ENCODE assay signal across 8 mouse cellular contexts in genomic region chr1:119421576-119422421, GRCm38 (mm10). TPM values are rescaled to one million over a fixed set of nuclear protein-coding genes. Genes with fewer than 3 reads are reported as not detected.
A peak's percentile ranks its signal among the peaks of the same experiment; 100 is the strongest.
DNase-seq lines count a peak whose midpoint lies in the region; ATAC-seq lines count a peak whose summit lies in the region.

Gene Inhbb (minus strand): TSS chr1:119422248.

- under 1% methylated on average over 78 of the region's 92 CpGs for WGBS in heart, embryonic 10.5 days
- 0% methylated on average over 69 of the region's 92 CpGs for WGBS in lung, embryonic 16.5 days

- no peaks in the 10 kb centered on the region for H3K9me3 ChIP-seq in heart, embryonic 10.5 days
- no peaks in the 10 kb centered on the region for H3K9me3 ChIP-seq in lung, embryonic 16.5 days (ENCODE audit: control insufficient read depth, low read length)

- peak within 1 kb of the TSS; percentile 69 for H3K27ac ChIP-seq in heart, embryonic 10.5 days
- H3K27ac ChIP-seq in lung, embryonic 16.5 days (ENCODE audit: low read length): no peak within 1 kb of the TSS

- H3K27me3 ChIP-seq in heart, embryonic 10.5 days (ENCODE audit: insufficient read depth, poor library complexity, severe bottlenecking): peaks cover 95% of the 10 kb centered on the region
- peaks cover 82% of the 10 kb centered on the region for H3K27me3 ChIP-seq in lung, embryonic 16.5 days (ENCODE audit: control insufficient read depth, insufficient read depth, low read depth, low read length)

- no peaks in the 10 kb centered on the region for H3K36me3 ChIP-seq in heart, embryonic 10.5 days
- no peaks in the 10 kb centered on the region for H3K36me3 ChIP-seq in lung, embryonic 16.5 days (ENCODE audit: control insufficient read depth, insufficient read depth, low read length)

- DNase-seq in right cerebral cortex, adult 18-20 months: peak; percentile 37
- no peak for DNase-seq in right cerebral cortex, postnatal 36 days (ENCODE audit: low spot score in 2 of 2)
- peak; percentile 52 for DNase-seq in embryo, embryonic 10 days (ENCODE audit: low spot score)
- no peak for DNase-seq in heart, embryonic 10.5 days (ENCODE audit: low spot score)
- DNase-seq in kidney, postnatal 10 days: peak; percentile 54
- DNase-seq in right cerebral cortex, postnatal 10 days (ENCODE audit: low spot score in 2 of 2): peak; percentile 57 to 65
- DNase-seq in spleen, adult 18-20 months: no peak

- H3K4me3 ChIP-seq in heart, embryonic 10.5 days: peak within 1 kb of the TSS; percentile 73
- H3K4me3 ChIP-seq in lung, embryonic 16.5 days (ENCODE audit: low read length): peak within 1 kb of the TSS; percentile 69

- peaks cover 44% of the 10 kb centered on the region for H3K4me1 ChIP-seq in heart, embryonic 10.5 days
- peaks cover 16% of the 10 kb centered on the region for H3K4me1 ChIP-seq in lung, embryonic 16.5 days (replicated peaks; ENCODE audit: control insufficient read depth, insufficient read depth, low read length)

- peak within 1 kb of the TSS; percentile 64 for H3K9ac ChIP-seq in lung, embryonic 16.5 days (ENCODE audit: low read length)

- peak within 1 kb of the TSS; percentile 100 for H3K4me2 ChIP-seq in lung, embryonic 16.5 days (ENCODE audit: low read depth, low read length)

- peak; percentile 46 for ATAC-seq in lung, embryonic 16.5 days (ENCODE audit: low read depth)

RNA-seq across cellular contexts. Expression of gene Inhbb, which starts in this region (rescaled TPM):
- 0.08 and 0.12 TPM in 2 replicates for polyA plus RNA-seq in heart, embryonic 10.5 days (2016; fragmentation: Nextera tagmentation; extraction: Ambion mirVana)
- polyA plus RNA-seq in lung, embryonic 16.5 days (2015; fragmentation: Nextera tagmentation; extraction: Ambion mirVana): 0.36 and 0.53 TPM in 2 replicates

Comparison
In these comparisons a context has a peak if more than half of its experiments do, and no peak if none do; other contexts are left out.
1. DNase-seq: peak in right cerebral cortex, adult 18-20 months (single experiment), embryo, embryonic 10 days (single experiment), kidney, postnatal 10 days (single experiment) and right cerebral cortex, postnatal 10 days (2 of 2); none in right cerebral cortex, postnatal 36 days (0 of 2), heart, embryonic 10.5 days (single experiment) and spleen, adult 18-20 months (0 of 2).
2. Peak in ATAC-seq, H3K4me3 ChIP-seq, H3K9ac ChIP-seq and H3K4me2 ChIP-seq in lung, embryonic 16.5 days; RNA of the gene not detected or under 1 TPM.